Mouse (Mus musculus) lung, postnatal 14 days (tissue): ENCODE results near the gene Htr1a.

ENCODE experiments used
- DNase-seq: peaks from one replicate; pipeline ENCODE4 v3.0.0; 2021

The Htr1a gene

GRCm38 (mm10) chr13:105443339-105443738, at the start of gene Htr1a:
TSS of gene Htr1a (plus strand) at chr13:105443639.
- no peak for DNase-seq

GRCm38 (mm10) chr13:105411535-105412326, 31.7 kb upstream of the Htr1a start:
- no peak for DNase-seq

DNA sequence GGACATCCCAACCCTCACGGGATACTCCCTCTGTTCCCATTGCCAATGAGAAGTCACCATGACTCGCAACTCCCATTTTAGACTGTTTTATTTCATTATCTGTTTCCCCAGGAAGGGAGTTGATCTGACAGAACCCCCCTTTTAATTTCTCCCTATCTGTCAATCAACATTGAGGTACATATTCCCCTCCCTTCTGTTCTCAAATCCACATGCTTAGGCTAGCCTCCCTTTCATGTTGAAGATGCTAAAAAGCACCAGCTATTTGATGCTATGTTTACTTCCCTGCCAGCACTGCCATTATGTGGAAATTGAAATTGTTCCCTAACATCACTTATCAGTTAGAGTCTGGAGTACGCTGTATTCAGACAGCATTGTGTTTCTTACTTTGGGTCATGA, 31.1 kb upstream of the Htr1a start:
- DNase-seq, result no peak

DNA sequence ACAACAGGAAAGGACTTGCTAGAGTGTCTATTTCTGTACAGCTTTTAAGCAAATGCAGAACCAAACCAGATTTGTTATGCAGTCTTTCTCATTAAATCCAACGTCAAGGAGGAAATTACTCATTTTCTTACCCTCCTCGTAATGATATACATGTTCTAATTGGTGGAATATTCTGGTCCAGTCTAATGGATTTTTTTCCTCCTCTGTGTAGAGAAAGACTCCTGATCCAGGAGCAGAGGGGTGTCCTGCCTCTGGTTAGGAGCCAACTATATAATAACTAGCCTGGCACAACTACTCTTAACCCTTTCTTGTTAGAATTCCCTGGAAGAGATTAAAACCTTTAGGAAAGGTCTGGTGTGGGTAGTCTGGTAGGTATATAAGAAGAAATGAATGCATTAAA, 10.3 kb upstream of the Htr1a start:
- no peak for DNase-seq

DNA sequence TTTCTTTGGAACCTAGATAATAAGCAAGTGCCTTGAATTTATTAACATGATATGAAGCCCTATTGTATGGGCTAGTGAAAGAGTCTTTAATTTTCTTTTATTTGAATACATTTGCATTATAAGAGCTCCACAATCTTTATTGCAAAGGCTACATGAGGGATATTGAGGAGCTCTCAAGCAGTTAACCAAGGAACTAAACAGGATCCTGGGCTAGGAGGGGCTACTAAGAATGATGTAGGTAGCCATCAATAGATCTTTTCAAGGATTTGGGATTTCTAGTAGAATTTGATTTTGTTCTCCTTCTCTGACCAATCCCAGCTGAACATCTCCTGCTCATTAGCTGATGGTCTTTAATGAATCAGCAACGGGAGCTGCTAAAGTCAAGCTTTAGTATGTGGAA, 9.8 kb upstream of the Htr1a start:
- DNase-seq, result no peak

- DNase-seq, result peak; percentile 52
These were observed 863 bp upstream of the Htr1a start for GRCm38 (mm10) chr13:105442576-105442975.

- DNase-seq, result no peak
These were observed 415 bp downstream of the Htr1a start for GRCm38 (mm10) chr13:105443871-105444237.

DNA sequence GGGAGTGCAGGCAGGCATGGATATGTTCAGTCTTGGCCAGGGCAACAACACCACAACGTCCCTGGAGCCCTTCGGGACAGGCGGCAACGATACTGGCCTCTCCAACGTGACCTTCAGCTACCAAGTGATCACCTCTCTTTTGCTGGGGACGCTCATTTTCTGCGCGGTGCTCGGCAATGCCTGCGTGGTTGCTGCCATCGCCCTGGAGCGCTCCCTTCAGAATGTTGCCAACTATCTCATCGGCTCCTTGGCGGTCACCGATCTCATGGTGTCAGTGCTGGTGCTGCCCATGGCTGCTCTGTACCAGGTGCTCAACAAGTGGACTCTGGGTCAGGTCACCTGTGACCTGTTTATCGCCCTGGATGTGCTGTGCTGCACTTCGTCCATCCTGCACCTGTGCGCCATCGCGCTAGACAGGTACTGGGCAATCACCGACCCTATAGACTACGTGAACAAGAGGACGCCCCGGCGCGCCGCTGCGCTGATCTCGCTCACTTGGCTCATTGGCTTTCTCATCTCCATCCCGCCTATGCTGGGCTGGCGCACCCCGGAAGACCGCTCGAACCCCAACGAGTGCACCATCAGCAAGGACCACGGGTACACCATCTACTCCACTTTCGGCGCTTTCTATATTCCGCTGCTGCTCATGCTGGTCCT, 927 bp downstream of the Htr1a start:
- no peak for DNase-seq

- DNase-seq, result no peak
These were observed 1.4 kb downstream of the Htr1a start for GRCm38 (mm10) chr13:105444895-105445281.

GRCm38 (mm10) chr13:105446239-105446638, 2.8 kb downstream of the Htr1a start:
- DNase-seq, result no peak

- DNase-seq, result no peak
These were observed 4.3 kb downstream of the Htr1a start for GRCm38 (mm10) chr13:105447695-105448094.

DNA sequence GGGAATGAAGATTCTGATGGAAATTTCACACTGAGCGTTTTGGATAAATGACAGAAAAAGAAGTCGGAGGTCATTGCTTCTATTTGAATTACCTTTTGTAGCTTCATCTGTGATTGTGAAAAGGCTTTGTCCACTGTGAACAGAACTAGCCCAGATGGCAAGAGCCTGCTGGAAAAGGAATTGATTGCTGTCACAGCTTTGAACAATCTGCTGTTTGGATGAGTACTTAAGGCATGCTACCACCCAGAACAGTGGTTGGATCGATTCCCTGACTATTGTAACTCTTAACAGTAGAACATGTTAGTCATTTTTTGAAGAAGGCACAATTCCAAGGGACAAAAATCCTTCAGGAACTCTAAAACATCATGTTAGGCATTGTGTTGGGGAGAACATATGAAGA, 8.1 kb downstream of the Htr1a start:
- DNase-seq, result no peak
